17 mouse cellular contexts compared by ENCODE assay signal in the genomic region with DNA sequence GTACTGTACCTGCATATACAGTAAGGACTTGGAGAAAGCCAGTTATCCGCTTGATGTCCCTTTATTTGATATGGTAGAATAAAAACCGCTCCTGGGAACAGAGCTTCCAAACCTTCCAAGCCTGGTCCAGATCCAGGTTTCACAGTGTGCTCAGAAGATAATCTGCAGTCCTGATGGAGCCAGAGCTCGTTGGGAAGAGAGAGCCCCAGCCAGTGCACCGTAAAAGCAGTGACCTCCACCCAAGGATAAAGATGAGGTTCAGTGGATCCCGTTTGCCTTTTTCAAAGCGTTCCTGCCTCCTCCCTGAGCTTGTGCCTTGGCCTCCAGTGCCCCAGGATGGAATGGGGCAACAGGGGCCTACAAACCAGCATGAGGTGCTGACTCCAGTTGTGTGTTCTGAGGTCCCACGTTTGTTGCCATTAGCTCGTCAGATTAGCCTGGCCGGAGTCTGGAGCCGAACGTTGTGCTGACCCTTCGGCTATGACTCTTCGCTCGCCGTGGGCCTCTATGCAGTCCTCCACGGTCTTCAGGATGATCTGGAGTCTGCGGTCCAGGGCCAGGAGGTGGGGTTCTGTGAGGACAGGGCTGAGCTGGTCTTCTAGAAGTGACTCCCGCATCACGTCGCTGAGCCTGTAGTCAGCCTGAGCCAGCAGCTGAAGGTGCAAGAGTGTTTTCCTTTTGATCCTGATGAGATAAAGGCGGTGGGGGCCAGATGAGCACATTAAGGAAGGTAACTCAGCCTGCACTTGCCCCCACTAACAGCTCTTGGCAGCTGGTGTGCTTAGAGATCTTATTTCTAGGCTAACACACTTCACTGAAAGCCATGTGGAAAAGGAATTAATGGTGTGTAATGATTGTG. TPM values are rescaled to one million over a fixed set of nuclear protein-coding genes. Genes with fewer than 3 reads are reported as not detected.
DNase-seq lines count a peak whose midpoint lies in the region; ATAC-seq and TF ChIP-seq lines count a peak whose summit lies in the region.
"Had no signal": no experiment of that assay in that cellular context is flagged by ENCODE, and none has a peak within 500 bp of the region (broad histone marks: within the 10 kb centered on the region; RNA-seq: fewer than 3 reads in every experiment).

No protein-coding gene starts in this region.

- no peak for ATAC-seq in heart, embryonic 13.5 days (ENCODE audit: extremely low read depth, insufficient number of reproducible peaks, low FRiP score, low TSS enrichment)

- no peak overlapping the region for H3K4me3 ChIP-seq in heart, embryonic 13.5 days
- H3K4me3 ChIP-seq in heart, embryonic 10.5 days = no peak overlapping the region
- H3K4me3 ChIP-seq in embryonic fibroblast, embryonic 13.5 days (ENCODE audit: insufficient read depth, low read length) = no peak overlapping the region
- H3K4me3 ChIP-seq: embryonic facial prominence, embryonic 12.5 days; forebrain, embryonic 10.5 days; hindbrain, embryonic 10.5 days; liver, embryonic 13.5 days; neural tube, embryonic 13.5 days had no signal

- H3K27ac ChIP-seq in heart, embryonic 13.5 days (replicated peaks) = peak overlapping the region; percentile 10
- no peak overlapping the region for H3K27ac ChIP-seq in heart, embryonic 10.5 days
- H3K27ac ChIP-seq in embryonic fibroblast, embryonic 13.5 days (ENCODE audit: insufficient read depth, low read length) = peak overlapping the region; percentile 5; the same call in 1 of the 2 replicates
- H3K27ac ChIP-seq: embryonic facial prominence, embryonic 12.5 days; forebrain, embryonic 10.5 days; hindbrain, embryonic 10.5 days; liver, embryonic 13.5 days; neural tube, embryonic 13.5 days had no signal

- no peaks in the 10 kb centered on the region for H3K9me3 ChIP-seq in heart, embryonic 13.5 days
- no peaks in the 10 kb centered on the region for H3K9me3 ChIP-seq in heart, embryonic 10.5 days
- H3K9me3 ChIP-seq: embryonic facial prominence, embryonic 12.5 days; forebrain, embryonic 10.5 days; hindbrain, embryonic 10.5 days; liver, embryonic 13.5 days; neural tube, embryonic 13.5 days had no signal

- intact Hi-C loops in heart, postnatal 14 days (cut with DNase I) = loop anchor here (10.0 kb wide), 1 partner anchor 602 kb away; no protein-coding TSS in a partner anchor

- peak overlapping the region; percentile 33 for H3K9ac ChIP-seq in heart, embryonic 13.5 days
- H3K9ac ChIP-seq: embryonic facial prominence, embryonic 12.5 days; liver, embryonic 13.5 days; neural tube, embryonic 13.5 days had no signal

- H3K4me1 ChIP-seq in heart, embryonic 13.5 days = peaks cover 30% of the 10 kb centered on the region
- peaks cover 9% of the 10 kb centered on the region for H3K4me1 ChIP-seq in heart, embryonic 10.5 days
- H3K4me1 ChIP-seq in embryonic fibroblast, embryonic 13.5 days (ENCODE audit: control insufficient read depth, insufficient read depth, low read length) = peaks cover 13% of the 10 kb centered on the region; the same call in 1 of the 2 replicates
- H3K4me1 ChIP-seq: hindbrain, embryonic 10.5 days had no signal

- 49% methylated on average over 21 of the region's 21 CpGs for WGBS in heart, embryonic 13.5 days
- WGBS in heart, embryonic 10.5 days = 54% methylated on average over 21 of the region's 21 CpGs

- H3K27me3 ChIP-seq in heart, embryonic 13.5 days (replicated peaks) = no peaks in the 10 kb centered on the region
- no peaks in the 10 kb centered on the region; the same call in 1 of the 2 replicates for H3K27me3 ChIP-seq in heart, embryonic 10.5 days (ENCODE audit: insufficient read depth, poor library complexity, severe bottlenecking)
- H3K27me3 ChIP-seq: embryonic facial prominence, embryonic 12.5 days; liver, embryonic 13.5 days; neural tube, embryonic 13.5 days had no signal

- no peak for TF ChIP-seq CTCF in embryonic fibroblast, embryonic 13.5 days (IDR thresholded peaks at IDR 0.05; ENCODE audit: borderline replicate concordance, insufficient read depth, low read length)

- H3K36me3 ChIP-seq in heart, embryonic 13.5 days = peaks cover 37% of the 10 kb centered on the region
- H3K36me3 ChIP-seq in heart, embryonic 10.5 days = peaks cover 28% of the 10 kb centered on the region

- H3K4me2 ChIP-seq in heart, embryonic 13.5 days = no peak overlapping the region
- H3K4me2 ChIP-seq: embryonic facial prominence, embryonic 12.5 days; liver, embryonic 13.5 days; neural tube, embryonic 13.5 days had no signal

- DNase-seq in cerebellum, postnatal 10 days = peak; percentile 47 to 49
- no peak for DNase-seq in cerebellum, adult 9-11 months
- no peak for DNase-seq in heart, embryonic 10.5 days (ENCODE audit: low spot score)
- DNase-seq in heart, postnatal 14 days = peak; percentile 53 to 57
- DNase-seq in frontal cortex, postnatal 14 days (ENCODE audit: low spot score in 2 of 2) = no peak
- DNase-seq in layer of hippocampus, adult 11-12 months (ENCODE audit: low spot score) = no peak
- DNase-seq: layer of hippocampus, postnatal 36 days; left cerebral cortex, postnatal 4 days; liver, embryonic 13.5 days; right cerebral cortex, postnatal 4 days; thymus, postnatal 36 days had no signal

- no peak for TF ChIP-seq POLR2A in embryonic fibroblast, embryonic 13.5 days (IDR thresholded peaks at IDR 0.05; ENCODE audit: low read depth, low read length)

RNA-seq across cellular contexts. Expression of a gene that starts 23.9 kb away (rescaled TPM):
- polyA plus RNA-seq in heart, embryonic 13.5 days (2015; fragmentation: Nextera tagmentation; extraction: Ambion mirVana) = 375 and 413 TPM in 2 replicates
- 365 and 443 TPM in 2 replicates for polyA plus RNA-seq in heart, embryonic 10.5 days (2016; fragmentation: Nextera tagmentation; extraction: Ambion mirVana)
- polyA plus RNA-seq in embryonic fibroblast, embryonic 13.5 days (2011; ENCODE audit: insufficient read length, low read depth, missing spikeins) = 215 and 254 TPM in 2 replicates
- total RNA-seq in heart, postnatal 14 days (2021) = 100 to 1,000 TPM; 365 to 412 TPM

RNA-seq across cellular contexts. Expression of a gene that starts 49.0 kb away (rescaled TPM):
- polyA plus RNA-seq in heart, embryonic 13.5 days (2015; fragmentation: Nextera tagmentation; extraction: Ambion mirVana) = 1.6 and 2.3 TPM in 2 replicates
- 0.39 and 2.7 TPM in 2 replicates for polyA plus RNA-seq in heart, embryonic 10.5 days (2016; fragmentation: Nextera tagmentation; extraction: Ambion mirVana)
- polyA plus RNA-seq in embryonic fibroblast, embryonic 13.5 days (2011; ENCODE audit: insufficient read length, low read depth, missing spikeins) = 38.4 and 44.6 TPM in 2 replicates
- total RNA-seq in heart, postnatal 14 days (2021) = 1 to 10 TPM; 5.5 to 5.7 TPM

Comparison
In these comparisons a context has a peak if more than half of its experiments do, and no peak if none do; other contexts are left out.
1. DNase-seq: peak in cerebellum, postnatal 10 days (2 of 2) and heart, postnatal 14 days (2 of 2); none in cerebellum, adult 9-11 months (single experiment), heart, embryonic 10.5 days (single experiment), frontal cortex, postnatal 14 days (0 of 2) and layer of hippocampus, adult 11-12 months (single experiment).
2. RNA of a gene that starts 49.0 kb away (polyA plus RNA-seq): 38.4 to 44.6 TPM in embryonic fibroblast, embryonic 13.5 days; 0.39 to 2.7 TPM in heart, embryonic 10.5 days and 1.6 to 2.3 TPM in heart, embryonic 13.5 days; every median in the first group is over 10 times any median in the second.